Mouse (Mus musculus) spleen, adult 2 months (tissue): ENCODE data around the gene Hist1h4h. TPM values are rescaled to one million over a fixed set of nuclear protein-coding genes. Genes with fewer than 3 reads are reported as not detected.
"Not testable (repeated sequence)": the region's sequence is repeated elsewhere in the genome, so short reads cannot be mapped to it uniquely, and the experiment has no call there.

ENCODE experiments used
- DNase-seq, 2 experiments: peaks; one replicate each; pipeline versions ENCODE4 v3.0.0 to v3.0.0-alpha.2; 2012 to 2021; ENCODE audit warnings: low spot score in 2 of 2, low read depth in 1 of 2
- H3K27ac ChIP-seq: fragments of 200-500 bp; 2 replicates; pipeline ENCODE4 v1.5.1; 2012; ENCODE audit warnings: low read length, inconsistent platforms; ENCODE audit not compliant: insufficient read depth
- H3K27me3 ChIP-seq: fragments of 200-500 bp; 2 replicates; pipeline ENCODE4 v1.6.1; 2012; ENCODE audit warnings: mild to moderate bottlenecking, moderate library complexity, low read length, inconsistent platforms; ENCODE audit not compliant: control insufficient read depth, insufficient read depth
- H3K36me3 ChIP-seq: fragments of 200-500 bp; 2 replicates; pipeline ENCODE4 v1.6.1; 2012; ENCODE audit warnings: mild to moderate bottlenecking, low read length, inconsistent platforms; ENCODE audit not compliant: control insufficient read depth, insufficient read depth
- H3K4me1 ChIP-seq: fragments of 200-500 bp; 2 replicates; pipeline ENCODE4 v1.6.1; 2011; ENCODE audit warnings: inconsistent platforms; ENCODE audit not compliant: control insufficient read depth, insufficient read depth, insufficient read length
- H3K4me3 ChIP-seq: fragments of 200-500 bp; 2 replicates; pipeline ENCODE4 v1.5.1; 2011; ENCODE audit warnings: mild to moderate bottlenecking, inconsistent platforms; ENCODE audit not compliant: insufficient read depth, insufficient read length; ENCODE audit errors: extremely low read depth
- CTCF ChIP-seq: fragments of 200-500 bp; IDR thresholded peaks from 2 replicates; pipeline ENCODE4 v1.5.1; 2011; ENCODE audit warnings: mild to moderate bottlenecking, inconsistent platforms; ENCODE audit not compliant: insufficient read depth, insufficient read length, insufficient replicate concordance; ENCODE audit errors: extremely low read depth
- POLR2A ChIP-seq: fragments of 200-500 bp; IDR thresholded peaks from 2 replicates; pipeline ENCODE4 v1.6.1; 2011; ENCODE audit warnings: low read depth, low read length, inconsistent platforms
- WGBS: fragments of 180-500 bp; shearing (Covaris S2); methylation state at CpG from one replicate; pipeline ENCODE4 v1.1.7; 2018; 5-methylcytosine and 5-hydroxymethylcytosine counted together
- polyA plus RNA-seq: library from polyadenylated mRNA; depleted of rRNA; stranded (reverse); fragments of >200 nt; gene quantifications from 2 replicates; pipeline ENCODE4 v1.2.3, GENCODE M21; 2012

Gene Hist1h4h
- polyA plus RNA-seq, 1 experiment, result 26.5 TPM

DNA sequence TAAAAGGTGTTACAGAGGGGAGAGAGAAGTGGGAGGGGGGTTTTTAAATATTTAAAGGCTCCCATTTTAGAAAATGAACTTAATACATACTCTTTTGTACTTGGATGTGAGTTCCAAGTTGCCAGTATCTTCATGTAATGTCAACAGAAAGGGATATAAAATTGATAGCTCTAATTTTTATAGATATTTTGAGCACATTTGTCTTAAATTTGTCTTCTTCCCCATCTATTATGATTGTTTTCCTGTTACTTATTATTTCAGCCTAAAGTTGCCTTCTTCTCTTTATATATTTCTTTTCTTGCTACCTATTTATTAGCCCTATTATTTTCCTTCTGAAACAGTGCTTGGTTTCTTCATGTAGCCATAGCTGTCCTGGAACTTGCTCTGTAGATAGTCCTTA is 22.1 kb downstream of the Hist1h4h start, which contains the start of gene Hist1h1d:
Gene Hist1h1d, plus strand, starts transcription at position 301 of the 400 bp plus-strand sequence.
- no peak for DNase-seq
- no peaks in the 10 kb centered on the region for H3K36me3 ChIP-seq
- peaks cover 4% of the 10 kb centered on the region for H3K4me1 ChIP-seq
- H3K27me3 ChIP-seq, result no peaks in the 10 kb centered on the region
- H3K27ac ChIP-seq, result no peak within 1 kb of the TSS
- H3K4me3 ChIP-seq, result no peak within 1 kb of the TSS
- TF ChIP-seq POLR2A (no peak), CTCF (no peak)

DNA sequence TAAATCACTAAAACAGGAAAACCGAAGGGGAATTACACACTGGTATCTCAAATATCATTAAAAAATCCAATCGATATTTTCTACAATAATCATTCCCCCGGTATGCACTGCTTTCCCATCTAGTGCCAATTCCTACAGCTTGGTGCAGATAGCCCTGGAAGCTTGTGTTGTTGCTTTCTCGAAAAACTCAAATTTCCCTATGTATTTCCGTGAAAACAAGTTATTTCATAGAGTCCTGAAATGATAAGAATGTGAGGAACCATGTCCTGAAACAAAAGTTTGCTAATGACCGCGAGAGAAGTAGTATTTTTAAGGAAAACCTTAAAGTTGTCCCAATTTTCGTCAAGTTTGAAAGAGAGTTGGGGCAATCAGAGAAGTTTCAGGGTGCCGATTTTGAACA is 23.5 kb downstream of the Hist1h4h start:
- no peak for DNase-seq
- no peak for TF ChIP-seq CTCF
- no peak for TF ChIP-seq POLR2A
- peaks cover 4% of the 10 kb centered on the region for H3K4me1 ChIP-seq
- H3K36me3 ChIP-seq, result no peaks in the 10 kb centered on the region
- 27% methylated on average over 9 of the region's 9 CpGs for WGBS
- H3K27me3 ChIP-seq, result no peaks in the 10 kb centered on the region
- H3K27ac ChIP-seq, result peak overlapping the region; percentile 81; the same call in 1 of the 2 replicates
- peak overlapping the region; percentile 62; the same call in 1 of the 2 replicates for H3K4me3 ChIP-seq

DNA sequence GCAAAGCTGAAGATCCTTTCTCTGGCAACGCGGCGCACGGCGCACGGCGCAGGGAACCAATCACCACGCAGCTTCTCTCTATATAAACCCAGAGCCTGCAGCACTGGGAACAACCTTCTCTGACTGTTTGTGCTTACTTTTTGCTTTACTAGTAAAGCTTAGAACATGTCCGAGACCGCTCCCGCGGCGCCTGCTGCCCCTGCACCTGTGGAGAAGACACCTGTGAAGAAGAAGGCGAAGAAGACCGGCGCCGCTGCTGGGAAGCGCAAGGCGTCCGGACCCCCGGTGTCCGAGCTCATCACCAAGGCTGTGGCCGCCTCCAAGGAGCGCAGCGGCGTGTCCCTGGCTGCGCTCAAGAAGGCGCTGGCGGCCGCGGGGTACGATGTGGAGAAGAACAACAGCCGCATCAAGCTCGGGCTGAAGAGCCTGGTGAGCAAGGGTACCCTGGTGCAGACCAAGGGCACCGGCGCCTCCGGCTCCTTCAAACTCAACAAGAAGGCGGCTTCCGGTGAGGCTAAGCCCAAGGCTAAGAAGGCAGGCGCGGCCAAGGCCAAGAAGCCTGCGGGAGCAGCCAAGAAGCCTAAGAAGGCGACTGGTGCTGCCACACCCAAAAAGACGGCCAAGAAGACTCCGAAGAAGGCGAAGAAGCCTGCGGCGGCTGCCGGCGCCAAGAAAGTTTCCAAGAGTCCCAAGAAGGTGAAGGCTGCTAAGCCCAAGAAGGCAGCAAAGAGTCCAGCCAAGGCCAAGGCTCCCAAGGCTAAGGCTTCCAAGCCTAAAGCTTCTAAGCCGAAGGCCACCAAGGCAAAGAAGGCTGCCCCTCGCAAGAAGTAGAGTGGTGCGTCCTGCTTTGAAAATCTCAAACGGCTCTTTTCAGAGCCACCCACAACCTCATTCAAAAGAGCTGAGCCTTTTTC is 24.3 kb downstream of the Hist1h4h start:
- under 1% methylated on average over 54 of the region's 54 CpGs for WGBS

DNA sequence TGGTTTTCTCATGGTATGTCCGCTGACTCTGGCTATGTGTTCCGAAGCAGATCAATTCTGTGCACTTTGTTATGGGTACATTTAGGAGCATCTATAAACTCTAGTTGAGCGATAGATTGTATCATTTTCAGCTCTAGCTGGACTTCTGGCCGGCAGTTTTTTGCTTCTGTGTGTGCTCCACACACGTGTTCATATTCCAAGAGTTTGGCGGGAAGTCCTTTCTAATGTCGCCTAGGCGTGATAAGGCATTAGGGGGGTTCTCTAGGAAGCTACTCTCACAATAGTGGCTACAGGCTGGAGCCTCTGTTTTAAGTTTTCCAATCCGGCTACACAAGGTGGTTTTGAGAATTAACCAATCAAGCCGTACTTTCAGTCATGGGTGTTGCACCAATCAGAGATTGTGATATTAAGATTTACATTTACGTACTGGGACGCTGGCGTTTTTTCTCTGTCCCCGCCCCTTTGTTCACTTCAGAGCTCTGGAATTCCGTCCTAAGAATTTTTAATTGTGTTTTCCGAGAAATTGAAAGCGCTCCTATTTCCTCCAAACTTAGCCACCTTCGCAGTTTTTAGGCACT is 25.1 kb downstream of the Hist1h4h start:
- Histone ChIP-seq H3K27me3 (no peaks in the 10 kb centered on the region), H3K4me1 (no peaks in the 10 kb centered on the region; the same call in none of the 2 replicates), H3K4me3 (peak overlapping the region; percentile 62), H3K36me3 (no peaks in the 10 kb centered on the region), H3K27ac (peak overlapping the region; percentile 95)
- DNase-seq, result peak; percentile 51 to 79
- TF ChIP-seq POLR2A (peak; percentile 50), CTCF (no peak)
- WGBS, result under 1% methylated on average over 18 of the region's 18 CpGs

More for the DNA sequence above, 24.3 kb downstream of the Hist1h4h start:
- Histone ChIP-seq H3K27ac (peak overlapping the region; percentile 95), H3K27me3 (no peaks in the 10 kb centered on the region), H3K4me3 (peak overlapping the region; percentile 62), H3K36me3 (no peaks in the 10 kb centered on the region), H3K4me1 (peaks cover 4% of the 10 kb centered on the region)
- peak; percentile 95 for TF ChIP-seq POLR2A
- no peak for TF ChIP-seq CTCF
- DNase-seq, result peak in 1 of 2 experiments; percentile 75

DNA sequence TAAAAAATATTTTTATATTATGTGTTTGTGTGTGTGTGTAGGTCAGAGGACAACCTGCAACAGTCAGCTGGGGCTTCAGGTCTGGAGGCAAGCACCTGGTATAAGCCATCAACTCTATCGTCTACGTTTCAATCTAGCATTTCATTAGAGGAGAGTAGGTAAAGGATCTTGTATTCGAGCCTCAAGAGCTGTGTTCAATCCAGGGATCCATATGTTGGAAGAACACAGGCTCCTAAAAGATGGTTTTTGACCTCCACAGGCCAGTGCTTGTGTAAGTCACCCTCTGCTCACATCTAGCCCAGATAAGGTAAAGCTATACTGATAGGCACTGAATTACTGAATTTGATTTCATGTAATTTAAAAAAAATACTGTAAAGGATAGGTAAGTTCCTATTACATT is 26.1 kb downstream of the Hist1h4h start:
- Histone ChIP-seq H3K4me1 (no peaks in the 10 kb centered on the region; the same call in none of the 2 replicates), H3K4me3 (no peak overlapping the region), H3K27ac (no peak overlapping the region), H3K36me3 (no peaks in the 10 kb centered on the region), H3K27me3 (no peaks in the 10 kb centered on the region)
- TF ChIP-seq CTCF, result no peak
- 76% methylated on average over 3 of the region's 3 CpGs for WGBS
- DNase-seq, result no peak

DNA sequence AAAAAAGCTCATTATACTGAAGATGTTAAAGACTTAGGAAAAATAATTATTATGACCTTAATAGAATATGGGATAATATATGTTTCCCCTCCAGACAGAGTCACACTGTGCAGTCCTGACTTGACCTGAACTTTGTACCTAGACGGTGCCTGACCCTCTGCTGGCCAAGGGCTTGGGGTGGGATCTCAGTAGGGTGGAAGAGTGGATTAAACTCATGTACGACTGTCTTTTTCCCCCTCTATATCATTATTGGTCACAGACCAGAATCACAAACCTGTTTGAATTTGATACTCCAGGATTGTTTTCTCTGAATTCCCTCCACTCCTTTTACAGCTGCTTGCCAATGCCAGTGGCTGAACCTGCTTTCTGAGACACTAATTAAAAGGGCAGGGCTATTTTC is 29.8 kb downstream of the Hist1h4h start:
- DNase-seq, H3K36me3 ChIP-seq, H3K27me3 ChIP-seq, H3K4me1 ChIP-seq, H3K4me3 ChIP-seq, H3K27ac ChIP-seq: not testable (repeated sequence)
- WGBS, result 49% methylated on average over 2 of the region's 2 CpGs

DNA sequence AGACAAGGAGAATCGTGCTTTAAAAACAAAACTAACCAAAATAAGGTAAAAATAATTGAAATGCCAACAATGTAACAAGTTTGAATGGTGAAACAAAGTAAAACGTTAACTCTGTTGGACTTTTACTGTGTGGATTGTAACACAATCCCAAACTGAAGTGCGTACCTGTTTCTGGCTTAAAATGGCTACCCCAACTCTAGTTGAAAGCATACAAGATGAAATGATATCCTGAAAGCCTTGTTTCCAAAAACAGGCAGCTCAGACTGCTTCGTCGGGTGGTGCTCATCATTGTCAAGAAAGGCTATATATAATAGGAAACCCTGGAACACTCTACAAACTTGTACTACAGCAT is 30.7 kb downstream of the Hist1h4h start:
- not testable (repeated sequence) for DNase-seq, H3K36me3 ChIP-seq, H3K27me3 ChIP-seq, H3K4me1 ChIP-seq
- Histone ChIP-seq H3K27ac (peak overlapping the region; percentile 88; the same call in 1 of the 2 replicates), H3K4me3 (peak overlapping the region; percentile 54)
- WGBS, result 0% methylated on average over 2 of the region's 5 CpGs
